Mouse (Mus musculus): ENCODE measurements around the gene Ppif.

Ppif gene

GRCm38 (mm10) chr14:25695059-25695458, 1.1 kb downstream of the Ppif start:
- DNase-seq (ENCODE audit: low spot score in 2 of 2) = no peak

GRCm38 (mm10) chr14:25696356-25696755, 2.4 kb downstream of the Ppif start:
- no peak for DNase-seq (ENCODE audit: low spot score in 2 of 2)

GRCm38 (mm10) chr14:25701986-25702385, 8.0 kb downstream of the Ppif start:
- DNase-seq (ENCODE audit: low spot score in 2 of 2) = no peak

GRCm38 (mm10) chr14:25707691-25708181, 13.8 kb downstream of the Ppif start:
- DNase-seq (ENCODE audit: low spot score in 2 of 2) = no peak

GRCm38 (mm10) chr14:25708451-25708850, 14.5 kb downstream of the Ppif start:
- peak in 1 of 2 experiments; percentile 52 for DNase-seq (ENCODE audit: low spot score in 2 of 2)

- DNase-seq (ENCODE audit: low spot score in 2 of 2) = peak in 1 of 2 experiments; percentile 59
These were observed 15.0 kb downstream of the Ppif start for GRCm38 (mm10) chr14:25708917-25709316.

- peak in 1 of 2 experiments; percentile 68 for DNase-seq (ENCODE audit: low spot score in 2 of 2)
These were observed 16.1 kb downstream of the Ppif start for GRCm38 (mm10) chr14:25710073-25710472.

GRCm38 (mm10) chr14:25710681-25711080, 16.7 kb downstream of the Ppif start:
- DNase-seq (ENCODE audit: low spot score in 2 of 2) = no peak

GRCm38 (mm10) chr14:25711177-25711576, 17.2 kb downstream of the Ppif start:
- DNase-seq (ENCODE audit: low spot score in 2 of 2) = no peak

GRCm38 (mm10) chr14:25711602-25712001, 17.6 kb downstream of the Ppif start:
- no peak for DNase-seq (ENCODE audit: low spot score in 2 of 2)

GRCm38 (mm10) chr14:25713443-25713842, 19.5 kb downstream of the Ppif start:
- no peak for DNase-seq (ENCODE audit: low spot score in 2 of 2)

- no peak for DNase-seq (ENCODE audit: low spot score in 2 of 2)
These were observed 22.6 kb downstream of the Ppif start for GRCm38 (mm10) chr14:25716528-25716927.

- no peak for DNase-seq (ENCODE audit: low spot score in 2 of 2)
These were observed 23.8 kb downstream of the Ppif start for GRCm38 (mm10) chr14:25717718-25718117.

- DNase-seq (ENCODE audit: low spot score in 2 of 2) = peak in 1 of 2 experiments; percentile 71
These were observed 24.5 kb downstream of the Ppif start for GRCm38 (mm10) chr14:25718471-25718870.

GRCm38 (mm10) chr14:25719371-25719770, 25.4 kb downstream of the Ppif start:
- no peak for DNase-seq (ENCODE audit: low spot score in 2 of 2)

GRCm38 (mm10) chr14:25720962-25721707, 27.2 kb downstream of the Ppif start:
- no peak for DNase-seq (ENCODE audit: low spot score in 2 of 2)

- DNase-seq (ENCODE audit: low spot score in 2 of 2) = no peak
These were observed 31.1 kb downstream of the Ppif start for GRCm38 (mm10) chr14:25725032-25725497.

GRCm38 (mm10) chr14:25725690-25726089, 31.7 kb downstream of the Ppif start:
- no peak for DNase-seq (ENCODE audit: low spot score in 2 of 2)

- no peak for DNase-seq (ENCODE audit: low spot score in 2 of 2)
These were observed 32.5 kb downstream of the Ppif start for GRCm38 (mm10) chr14:25726226-25727148.

- no peak for DNase-seq (ENCODE audit: low spot score in 2 of 2)
These were observed 33.2 kb downstream of the Ppif start for GRCm38 (mm10) chr14:25727149-25727510.

- no peak for DNase-seq (ENCODE audit: low spot score in 2 of 2)
These were observed 41.1 kb downstream of the Ppif start for GRCm38 (mm10) chr14:25734736-25735716.
